Mouse (Mus musculus): ENCODE measurements around the gene Tcp1. TPM values are rescaled to one million over a fixed set of nuclear protein-coding genes. Genes with fewer than 3 reads are reported as not detected.

The Tcp1 gene
- 30.1 and 45.5 TPM in 2 replicates for polyA plus RNA-seq (2012; rRNA removed)

DNA sequence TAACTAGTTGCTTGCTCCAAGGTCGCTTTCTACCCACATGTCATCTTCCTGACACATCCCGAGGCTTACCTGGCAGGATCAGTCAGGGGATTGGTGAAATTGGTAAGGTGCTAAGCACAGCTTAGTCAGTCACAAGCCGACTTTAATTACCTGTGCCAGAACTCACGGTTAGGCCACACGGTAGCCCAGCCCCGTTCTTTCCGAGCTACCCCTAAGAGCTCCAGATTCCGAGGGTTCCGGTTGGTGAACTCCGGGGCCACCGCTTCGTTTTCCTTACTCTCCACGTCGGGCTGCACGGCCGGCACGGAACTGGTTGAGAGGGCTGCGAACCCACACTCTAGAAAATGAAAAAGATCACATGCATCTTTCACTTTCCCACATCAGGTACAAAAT lies at the start of gene Tcp1:
Tcp1 (plus strand) TSS at position 214 of the 393 bp plus-strand sequence.

DNA sequence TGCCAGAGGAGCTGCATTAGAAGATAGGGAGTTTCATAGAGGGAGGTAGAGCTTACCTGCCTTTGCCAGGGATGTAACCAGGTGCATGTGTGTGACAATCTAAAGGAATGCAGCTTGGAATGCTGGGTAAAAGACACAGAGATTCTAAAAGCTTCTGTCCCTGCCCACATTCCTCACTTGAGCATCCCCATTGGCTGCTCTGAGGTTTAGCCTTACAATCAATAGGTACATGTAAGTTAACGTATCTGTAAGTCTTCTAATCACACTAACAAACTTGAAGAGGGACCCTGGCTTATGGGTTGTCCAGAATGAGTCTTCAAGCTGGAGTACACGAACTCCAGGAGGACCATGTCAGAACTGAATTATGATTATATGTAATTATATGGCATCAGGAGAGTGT lies 47.5 kb upstream of the Tcp1 start, which contains the start of gene Mas1:
Mas1 (minus strand) TSS at position 101 of the 400 bp plus-strand sequence.

GRCm38 (mm10) chr17:12875734-12876133 lies 39.8 kb upstream of the Tcp1 start, which contains the start of gene Mrgprh:
Gene Mrgprh (plus strand): TSS chr17:12876034.

GRCm38 (mm10) chr17:12909361-12910280 lies 5.9 kb upstream of the Tcp1 start, which contains the start of gene Pnldc1:
Gene Pnldc1 (minus strand): TSS chr17:12910230.

DNA sequence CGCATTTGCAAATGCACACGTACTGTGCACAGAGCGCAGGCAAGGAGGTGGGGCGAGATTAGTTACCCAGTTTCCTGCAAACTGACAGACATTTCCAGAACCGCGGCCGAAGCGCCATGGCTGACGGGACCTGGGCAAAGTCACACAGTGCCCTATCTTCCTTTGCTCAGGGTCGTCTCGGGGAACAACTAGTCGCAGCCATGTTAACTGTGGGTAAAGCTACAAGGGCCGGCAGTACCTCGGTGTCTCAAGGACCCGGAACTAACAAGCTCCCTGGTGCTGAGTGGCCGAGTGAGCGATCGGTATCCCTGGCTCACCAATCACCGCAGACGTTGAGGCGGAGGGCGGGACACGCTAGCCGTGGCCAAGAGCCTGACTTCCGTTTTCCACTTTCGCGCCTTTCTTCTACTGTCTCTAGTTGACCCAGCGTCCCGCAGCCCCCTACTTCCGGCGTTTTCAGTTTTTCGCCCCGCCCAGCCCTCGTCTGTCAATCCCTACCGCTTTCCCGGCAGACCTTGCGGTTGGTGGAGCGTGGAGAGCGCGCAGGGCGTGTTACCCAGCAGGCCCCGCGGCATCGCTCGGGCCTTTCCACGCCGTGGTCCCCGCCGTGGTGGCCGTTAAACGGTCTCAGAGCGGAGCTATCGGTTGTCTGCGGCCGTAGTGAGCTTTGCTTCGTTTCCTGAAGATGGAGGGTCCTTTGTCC lies 531 bp downstream of the Tcp1 start, which contains the start of gene Mrpl18:
Mrpl18 (minus strand) TSS at position 465 of the 703 bp plus-strand sequence.

GRCm38 (mm10) chr17:12940151-12940805 lies 24.8 kb downstream of the Tcp1 start, which contains the start of gene Acat3:
Gene Acat3 (minus strand): TSS chr17:12940600.

DNA sequence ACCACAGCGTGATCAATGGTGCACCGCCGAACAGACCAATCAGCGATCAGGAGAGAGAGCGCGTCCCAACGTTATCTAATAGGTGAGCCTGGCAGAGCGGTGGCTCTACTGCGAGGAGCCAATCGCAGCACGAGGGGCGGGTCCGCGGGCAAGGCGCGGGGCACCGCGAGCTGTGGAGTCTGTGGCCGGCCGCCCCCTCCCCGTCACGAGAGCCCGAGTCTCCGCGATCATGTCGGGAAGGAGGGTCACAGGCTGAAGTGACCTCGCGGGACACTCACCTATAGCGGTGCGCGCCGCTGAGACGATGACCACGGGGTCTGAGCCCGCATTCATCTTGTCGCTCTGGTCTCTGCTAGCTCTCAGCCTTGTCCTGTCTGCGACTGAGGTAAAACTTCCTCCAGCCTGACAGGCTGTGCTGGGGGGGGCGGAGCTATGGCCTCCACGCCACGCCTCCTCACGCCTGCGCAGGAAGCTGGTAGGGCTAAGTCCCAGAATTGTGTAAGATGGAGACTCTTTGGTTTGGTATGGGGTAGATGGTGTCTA lies 44.9 kb downstream of the Tcp1 start, which contains the start of gene Acat2:
Acat2 (minus strand) TSS at position 417 of the 543 bp plus-strand sequence.

Other genes with a start within 250 kb of the Tcp1 start
- gene Slc22a1, start 239.9 kb upstream of the Tcp1 start, polyA plus RNA-seq (2012; rRNA removed) = 25.5 and 26.9 TPM in 2 replicates
- gene Igf2r, start 146.0 kb upstream of the Tcp1 start, polyA plus RNA-seq (2012; rRNA removed) = 25.9 and 29.7 TPM in 2 replicates
- gene Mas1, start 47.6 kb upstream of the Tcp1 start, polyA plus RNA-seq (2012; rRNA removed) = not detected in 2 replicates
- gene Mrgprh, start 39.7 kb upstream of the Tcp1 start, polyA plus RNA-seq (2012; rRNA removed) = 0.06 and 0.07 TPM in 2 replicates
- gene Pnldc1, start 5.5 kb upstream of the Tcp1 start, polyA plus RNA-seq (2012; rRNA removed) = 0.53 and 0.86 TPM in 2 replicates
- gene Mrpl18, start 644 bp downstream of the Tcp1 start, polyA plus RNA-seq (2012; rRNA removed) = 27.8 and 32.2 TPM in 2 replicates
- not detected in 2 replicates for gene Acat3, start 24.9 kb downstream of the Tcp1 start, polyA plus RNA-seq (2012; rRNA removed)
- 10.6 and 12.6 TPM in 2 replicates for gene Acat2, start 45.0 kb downstream of the Tcp1 start, polyA plus RNA-seq (2012; rRNA removed)
- 11.0 and 13.4 TPM in 2 replicates for gene Wtap, start 78.5 kb downstream of the Tcp1 start, polyA plus RNA-seq (2012; rRNA removed)
- 446 and 547 TPM in 2 replicates for gene Sod2, start 91.1 kb downstream of the Tcp1 start, polyA plus RNA-seq (2012; rRNA removed)
- gene Gpr31b, start 136.6 kb downstream of the Tcp1 start, polyA plus RNA-seq (2012; rRNA removed) = 0.27 and 0.37 TPM in 2 replicates
- gene Tcp10b, start 145.4 kb downstream of the Tcp1 start, polyA plus RNA-seq (2012; rRNA removed) = 0.05 and 0.27 TPM in 2 replicates
- gene Unc93a, start 216.1 kb downstream of the Tcp1 start, polyA plus RNA-seq (2012; rRNA removed) = not detected in 2 replicates

Measured in colon, adult 2 months (tissue).